Mouse (Mus musculus) kidney, embryonic 15.5 days (tissue): ENCODE measurements around the gene Kif26b. TPM values are rescaled to one million over a fixed set of nuclear protein-coding genes. Genes with fewer than 3 reads are reported as not detected.
A peak's percentile ranks its signal among the peaks of the same experiment; 100 is the strongest.

ENCODE experiments used
- ATAC-seq: fragments of 200-750 bp; cut with Nextera tagmentation; replicated peaks from 2 replicates; pipeline ENCODE4 v1.8.0; 2017; ENCODE audit warnings: moderate TSS enrichment; ENCODE audit not compliant: low FRiP score
- H3K27ac ChIP-seq: fragments of 300-500 bp; sonication (generic); 2 replicates; pipeline ENCODE4 v1.5.1; 2015; ENCODE audit warnings: mild to moderate bottlenecking, inconsistent platforms
- H3K27me3 ChIP-seq: fragments of 300-500 bp; sonication (generic); 2 replicates; pipeline ENCODE4 v1.6.1; 2015; ENCODE audit warnings: inconsistent platforms
- H3K36me3 ChIP-seq: fragments of 300-500 bp; sonication (generic); 2 replicates; pipeline ENCODE4 v1.6.1; 2015; ENCODE audit warnings: inconsistent platforms
- H3K4me1 ChIP-seq: fragments of 300-500 bp; sonication (generic); 2 replicates; pipeline ENCODE4 v1.6.1; 2015; ENCODE audit warnings: inconsistent platforms
- H3K4me2 ChIP-seq: fragments of 300-500 bp; sonication (generic); 2 replicates; pipeline ENCODE4 v1.6.1; 2015; ENCODE audit warnings: moderate library complexity, mild to moderate bottlenecking, inconsistent platforms
- H3K4me3 ChIP-seq: fragments of 300-500 bp; sonication (generic); replicated peaks from 2 replicates; pipeline ENCODE4 v1.5.1; 2015; ENCODE audit warnings: mild to moderate bottlenecking, inconsistent platforms
- H3K9ac ChIP-seq: fragments of 300-500 bp; sonication (generic); 2 replicates; pipeline ENCODE4 v1.6.1; 2015; ENCODE audit warnings: mild to moderate bottlenecking, inconsistent platforms
- H3K9me3 ChIP-seq: fragments of 300-500 bp; sonication (generic); replicated peaks from 2 replicates; pipeline ENCODE4 v1.6.1; 2016; ENCODE audit warnings: inconsistent platforms
- WGBS: fragments of 180-500 bp; shearing (Covaris S2); methylation state at CpG from one replicate; pipeline ENCODE4 v1.1.7; 2015; ENCODE audit warnings: mixed read lengths; 5-methylcytosine and 5-hydroxymethylcytosine counted together
- polyA plus RNA-seq: library from polyadenylated mRNA; unstranded; fragments of >200 nt; fragmentation: Nextera tagmentation; extraction: Ambion mirVana; gene quantifications from 2 replicates; pipeline ENCODE4 v1.2.1, GENCODE M21; 2015

Gene Kif26b
- polyA plus RNA-seq, 1 experiment from 2014 or later = 13.2 TPM

- Histone ChIP-seq H3K27ac (peak overlapping the region; percentile 48; the same call in 1 of the 2 replicates), H3K4me3 (no peak overlapping the region), H3K4me2 (no peak overlapping the region), H3K27me3 (no peaks in the 10 kb centered on the region; the same call in 1 of the 2 replicates), H3K4me1 (peaks cover 38% of the 10 kb centered on the region), H3K9ac (no peak overlapping the region), H3K9me3 (no peaks in the 10 kb centered on the region), H3K36me3 (no peaks in the 10 kb centered on the region)
- peak; percentile 61; the same call in 1 of the 2 replicates for ATAC-seq
- 23% methylated on average over 11 of the region's 11 CpGs for WGBS
Observed at GRCm38 (mm10) chr1:178640719-178641455, 112.0 kb downstream of the Kif26b start.

GRCm38 (mm10) chr1:178641788-178642187 lies 112.9 kb downstream of the Kif26b start:
- Histone ChIP-seq H3K27ac (no peak overlapping the region), H3K9ac (no peak overlapping the region), H3K9me3 (no peaks in the 10 kb centered on the region), H3K4me3 (no peak overlapping the region), H3K36me3 (no peaks in the 10 kb centered on the region), H3K4me1 (peaks cover 38% of the 10 kb centered on the region), H3K27me3 (no peaks in the 10 kb centered on the region; the same call in 1 of the 2 replicates), H3K4me2 (no peak overlapping the region)
- ATAC-seq = no peak
- WGBS = 69% methylated on average over 2 of the region's 2 CpGs

- H3K36me3 ChIP-seq = no peaks in the 10 kb centered on the region
- H3K4me1 ChIP-seq = peaks cover 22% of the 10 kb centered on the region
- no peak overlapping the region for H3K9ac ChIP-seq
- H3K9me3 ChIP-seq = no peaks in the 10 kb centered on the region
- H3K4me3 ChIP-seq = no peak overlapping the region
- no peak overlapping the region for H3K27ac ChIP-seq
- 76% methylated on average over 4 of the region's 4 CpGs for WGBS
- ATAC-seq = no peak
- 0 out of 2 replicates have a peak, but pooled peaks cover 9% of the 10 kb centered on the region for H3K27me3 ChIP-seq
- H3K4me2 ChIP-seq = no peak overlapping the region
Observed at GRCm38 (mm10) chr1:178644954-178645353, 116.0 kb downstream of the Kif26b start.

GRCm38 (mm10) chr1:178646589-178646988 lies 117.7 kb downstream of the Kif26b start:
- H3K27ac ChIP-seq = no peak overlapping the region
- no peaks in the 10 kb centered on the region for H3K9me3 ChIP-seq
- no peak for ATAC-seq
- WGBS = 81% methylated on average over 4 of the region's 4 CpGs
- H3K4me2 ChIP-seq = no peak overlapping the region
- H3K9ac ChIP-seq = no peak overlapping the region
- no peak overlapping the region for H3K4me3 ChIP-seq
- peaks cover 6% of the 10 kb centered on the region for H3K4me1 ChIP-seq
- peaks cover 3% of the 10 kb centered on the region; the same call in 1 of the 2 replicates for H3K36me3 ChIP-seq
- H3K27me3 ChIP-seq = 0 out of 2 replicates have a peak, but pooled peaks cover 14% of the 10 kb centered on the region

GRCm38 (mm10) chr1:178655525-178655924 lies 126.6 kb downstream of the Kif26b start:
- Histone ChIP-seq H3K4me1 (peaks cover 12% of the 10 kb centered on the region; the same call in 1 of the 2 replicates), H3K9ac (no peak overlapping the region), H3K36me3 (peaks cover 3% of the 10 kb centered on the region; the same call in 1 of the 2 replicates), H3K4me2 (no peak overlapping the region), H3K4me3 (no peak overlapping the region), H3K27me3 (0 out of 2 replicates have a peak, but pooled peaks cover 12% of the 10 kb centered on the region), H3K27ac (no peak overlapping the region), H3K9me3 (no peaks in the 10 kb centered on the region)
- no peak for ATAC-seq
- WGBS = 80% methylated on average over 4 of the region's 4 CpGs

GRCm38 (mm10) chr1:178661035-178661434 lies 132.1 kb downstream of the Kif26b start:
- Histone ChIP-seq H3K27me3 (no peaks in the 10 kb centered on the region; the same call in 1 of the 2 replicates), H3K27ac (peak overlapping the region; percentile 39; the same call in 1 of the 2 replicates), H3K4me2 (no peak overlapping the region), H3K4me1 (peaks cover 13% of the 10 kb centered on the region; the same call in 1 of the 2 replicates), H3K9me3 (no peaks in the 10 kb centered on the region), H3K4me3 (no peak overlapping the region), H3K9ac (no peak overlapping the region), H3K36me3 (no peaks in the 10 kb centered on the region)
- 36% methylated on average over 3 of the region's 3 CpGs for WGBS
- no peak for ATAC-seq

- Histone ChIP-seq H3K9me3 (no peaks in the 10 kb centered on the region), H3K4me2 (no peak overlapping the region), H3K4me3 (no peak overlapping the region), H3K4me1 (peaks cover 15% of the 10 kb centered on the region; the same call in 1 of the 2 replicates), H3K9ac (no peak overlapping the region), H3K27ac (peak overlapping the region; percentile 39; the same call in 1 of the 2 replicates), H3K36me3 (no peaks in the 10 kb centered on the region), H3K27me3 (no peaks in the 10 kb centered on the region; the same call in 1 of the 2 replicates)
- WGBS = 18% methylated on average over 5 of the region's 5 CpGs
- ATAC-seq = 0 out of 2 replicates have a peak, but pooled peaks have one; percentile 19
Observed at GRCm38 (mm10) chr1:178661556-178661955, 132.6 kb downstream of the Kif26b start.

GRCm38 (mm10) chr1:178663539-178663938 lies 134.6 kb downstream of the Kif26b start:
- Histone ChIP-seq H3K9ac (no peak overlapping the region), H3K36me3 (no peaks in the 10 kb centered on the region), H3K27me3 (no peaks in the 10 kb centered on the region; the same call in 1 of the 2 replicates), H3K4me2 (no peak overlapping the region), H3K4me3 (no peak overlapping the region), H3K9me3 (no peaks in the 10 kb centered on the region), H3K27ac (peak overlapping the region; percentile 33; the same call in 1 of the 2 replicates), H3K4me1 (peaks cover 19% of the 10 kb centered on the region; the same call in 1 of the 2 replicates)
- ATAC-seq = no peak
- WGBS = 79% methylated on average over 1 of the region's 1 CpGs

GRCm38 (mm10) chr1:178664271-178664969 lies 135.5 kb downstream of the Kif26b start:
- peak overlapping the region; percentile 33; the same call in 1 of the 2 replicates for H3K27ac ChIP-seq
- H3K9me3 ChIP-seq = no peaks in the 10 kb centered on the region
- no peaks in the 10 kb centered on the region; the same call in 1 of the 2 replicates for H3K27me3 ChIP-seq
- no peak for ATAC-seq
- peaks cover 19% of the 10 kb centered on the region; the same call in 1 of the 2 replicates for H3K4me1 ChIP-seq
- H3K4me3 ChIP-seq = no peak overlapping the region
- WGBS = 79% methylated on average over 5 of the region's 5 CpGs
- H3K36me3 ChIP-seq = no peaks in the 10 kb centered on the region
- H3K9ac ChIP-seq = no peak overlapping the region
- no peak overlapping the region for H3K4me2 ChIP-seq

- Histone ChIP-seq H3K9me3 (no peaks in the 10 kb centered on the region), H3K27me3 (no peaks in the 10 kb centered on the region; the same call in 1 of the 2 replicates), H3K4me3 (no peak overlapping the region), H3K4me2 (no peak overlapping the region), H3K27ac (no peak overlapping the region), H3K4me1 (peaks cover 11% of the 10 kb centered on the region; the same call in 1 of the 2 replicates), H3K9ac (no peak overlapping the region), H3K36me3 (no peaks in the 10 kb centered on the region)
- no peak for ATAC-seq
- 77% methylated on average over 7 of the region's 7 CpGs for WGBS
Observed at GRCm38 (mm10) chr1:178666524-178666923, 137.6 kb downstream of the Kif26b start.

- H3K27me3 ChIP-seq = no peaks in the 10 kb centered on the region; the same call in 1 of the 2 replicates
- no peak overlapping the region for H3K4me3 ChIP-seq
- H3K9ac ChIP-seq = no peak overlapping the region
- H3K9me3 ChIP-seq = no peaks in the 10 kb centered on the region
- peak overlapping the region; percentile 75 for H3K27ac ChIP-seq
- H3K36me3 ChIP-seq = no peaks in the 10 kb centered on the region
- 69% methylated on average over 7 of the region's 7 CpGs for WGBS
- no peak overlapping the region for H3K4me2 ChIP-seq
- no peak for ATAC-seq
- H3K4me1 ChIP-seq = 0 out of 2 replicates have a peak, but pooled peaks cover 6% of the 10 kb centered on the region
Observed at GRCm38 (mm10) chr1:178667808-178668207, 138.9 kb downstream of the Kif26b start.
